Mouse (Mus musculus) cerebellum, adult 11-12 months (tissue): ENCODE measurements at regions not wholly inside any gene's neighbourhood (a gene's known extent, or its start where the extent isn't known, plus 50 kb on each side); places are given as distances from the start of the nearest gene placed in this dataset.

Experiments
- DNase-seq: peaks from one replicate; pipeline ENCODE4 v3.0.0; 2022

- no peak for DNase-seq
These were observed 125.7 kb downstream of the Plpp3 start for GRCm38 (mm10) chr4:105282681-105283462.

- DNase-seq, result no peak
These were observed 128.4 kb downstream of the Plpp3 start for GRCm38 (mm10) chr4:105285431-105286013.

GRCm38 (mm10) chr4:105286299-105286698, 129.2 kb downstream of the Plpp3 start:
- DNase-seq, result no peak

GRCm38 (mm10) chr4:105286809-105287208, 129.7 kb downstream of the Plpp3 start:
- DNase-seq, result no peak

- no peak for DNase-seq
These were observed 130.3 kb downstream of the Plpp3 start for GRCm38 (mm10) chr4:105287419-105287818.

GRCm38 (mm10) chr4:105289635-105290034, 132.5 kb downstream of the Plpp3 start:
- no peak for DNase-seq

- DNase-seq, result no peak
These were observed 133.8 kb downstream of the Plpp3 start for GRCm38 (mm10) chr4:105290847-105291475.

- no peak for DNase-seq
These were observed 134.4 kb downstream of the Plpp3 start for GRCm38 (mm10) chr4:105291503-105291902.

- DNase-seq, result no peak
These were observed 142.2 kb downstream of the Plpp3 start for GRCm38 (mm10) chr4:105299358-105299757.

GRCm38 (mm10) chr4:105301547-105301946, 144.4 kb downstream of the Plpp3 start:
- DNase-seq, result no peak

- DNase-seq, result no peak
These were observed 147.0 kb downstream of the Plpp3 start for GRCm38 (mm10) chr4:105304166-105304565.

GRCm38 (mm10) chr4:105305931-105306330, 148.8 kb downstream of the Plpp3 start:
- DNase-seq, result no peak

GRCm38 (mm10) chr4:105307356-105307755, 150.2 kb downstream of the Plpp3 start:
- DNase-seq, result no peak

- no peak for DNase-seq
These were observed 150.8 kb downstream of the Plpp3 start for GRCm38 (mm10) chr4:105307905-105308304.

- DNase-seq, result no peak
These were observed 151.9 kb downstream of the Plpp3 start for GRCm38 (mm10) chr4:105308971-105309488.

- DNase-seq, result no peak
These were observed 155.5 kb downstream of the Plpp3 start for GRCm38 (mm10) chr4:105312643-105313042.

- DNase-seq, result no peak
These were observed 156.1 kb downstream of the Plpp3 start for GRCm38 (mm10) chr4:105313151-105313818.

- no peak for DNase-seq
These were observed 157.9 kb downstream of the Plpp3 start for GRCm38 (mm10) chr4:105315095-105315494.

GRCm38 (mm10) chr4:105316478-105317206, 159.5 kb downstream of the Plpp3 start:
- no peak for DNase-seq

GRCm38 (mm10) chr4:105318421-105318820, 161.3 kb downstream of the Plpp3 start:
- no peak for DNase-seq

GRCm38 (mm10) chr4:105323446-105323845, 166.3 kb downstream of the Plpp3 start:
- no peak for DNase-seq

- DNase-seq, result no peak
These were observed 169.8 kb downstream of the Plpp3 start for GRCm38 (mm10) chr4:105326989-105327388.
